11 mouse cellular contexts compared by ENCODE assay signal in genomic region chr7:96356285-96356811, GRCm38 (mm10).
"Had no signal": no experiment of that assay in that cellular context is flagged by ENCODE, and none has a peak within 500 bp of the region (broad histone marks: within the 10 kb centered on the region; RNA-seq: fewer than 3 reads in every experiment).

No protein-coding gene starts in this region.

- H3K4me3 ChIP-seq: layer of hippocampus, adult 2 months; limb, embryonic 13.5 days had no signal

- DNase-seq: kidney, adult 11 months; kidney, adult 9 months; kidney, postnatal 36 days; lung, adult 18-20 months; spleen, adult 18-20 months; thymus, adult 18-20 months; thymus, postnatal 14 days had no signal

- H3K27ac ChIP-seq: kidney, postnatal 0 days; layer of hippocampus, adult 2 months; limb, embryonic 13.5 days; liver, embryonic 14.5 days had no signal

- H3K4me2 ChIP-seq: limb, embryonic 13.5 days had no signal

- H3K9me3 ChIP-seq: limb, embryonic 13.5 days had no signal

- H3K27me3 ChIP-seq: limb, embryonic 13.5 days had no signal

- H3K36me3 ChIP-seq: limb, embryonic 13.5 days had no signal

- H3K9ac ChIP-seq: limb, embryonic 13.5 days; liver, embryonic 14.5 days had no signal
